Mouse (Mus musculus) small intestine, adult 2 months (tissue): ENCODE measurements around the gene Cryba4.

ENCODE experiments used
- CTCF ChIP-seq: fragments of 200-500 bp; IDR thresholded peaks from 2 replicates; pipeline ENCODE4 v1.5.1; 2012; ENCODE audit warnings: low read depth, mild to moderate bottlenecking, control low read depth, inconsistent platforms, low read length, moderate library complexity, mixed read lengths; ENCODE audit not compliant: insufficient replicate concordance, insufficient read length; ENCODE audit errors: extremely low read depth
- POLR2A ChIP-seq: fragments of 200-500 bp; IDR thresholded peaks from 2 replicates; pipeline ENCODE4 v1.6.1; 2012; ENCODE audit warnings: low read depth, mild to moderate bottlenecking, control low read depth, inconsistent platforms, low read length, moderate library complexity

GRCm38 (mm10) chr5:112244275-112244562 lies 8.1 kb downstream of the Cryba4 start:
- no peak for TF ChIP-seq POLR2A
- TF ChIP-seq CTCF: no peak
